Mouse (Mus musculus) ES-Bruce4 (cell line): Measurements from ENCODE around the gene Gm44973. TPM values are rescaled to one million over a fixed set of nuclear protein-coding genes. Genes with fewer than 3 reads are reported as not detected.

Source experiments
- H3K27ac ChIP-seq: 2 replicates; pipeline ENCODE4 v1.5.1; 2012; ENCODE audit warnings: low read length, inconsistent platforms; ENCODE audit not compliant: insufficient read depth
- H3K27me3 ChIP-seq: 2 replicates; pipeline ENCODE4 v1.6.1; 2012; ENCODE audit warnings: mild to moderate bottlenecking, low read length, inconsistent platforms; ENCODE audit not compliant: control insufficient read depth, poor library complexity, insufficient read depth, severe bottlenecking
- H3K36me3 ChIP-seq: 2 replicates; pipeline ENCODE4 v1.6.1; 2012; ENCODE audit warnings: inconsistent platforms, mild to moderate bottlenecking, low read length, moderate library complexity; ENCODE audit not compliant: control insufficient read depth, poor library complexity, insufficient read depth, severe bottlenecking
- H3K4me1 ChIP-seq: one replicate; pipeline ENCODE4 v1.8.1; 2011; ENCODE audit warnings: low read length; ENCODE audit not compliant: control insufficient read depth, insufficient read depth
- H3K4me3 ChIP-seq: 2 replicates; pipeline ENCODE4 v1.5.1; 2011; ENCODE audit warnings: low read depth, mild to moderate bottlenecking, low read length
- H3K9ac ChIP-seq: 2 replicates; pipeline ENCODE4 v1.6.1; 2012; ENCODE audit warnings: low read depth, mild to moderate bottlenecking, inconsistent platforms; ENCODE audit not compliant: poor library complexity, severe bottlenecking
- H3K9me3 ChIP-seq: replicated peaks from 2 replicates; pipeline ENCODE4 v1.6.1; 2012; ENCODE audit warnings: mild to moderate bottlenecking, low read length, inconsistent platforms; ENCODE audit not compliant: control insufficient read depth, poor library complexity, insufficient read depth, severe bottlenecking
- CTCF ChIP-seq: IDR thresholded peaks from one replicate; pipeline ENCODE4 v1.8.1; 2011; ENCODE audit warnings: low read depth, low read length
- EP300 ChIP-seq: IDR thresholded peaks from 2 replicates; pipeline ENCODE4 v1.6.1; 2011; ENCODE audit warnings: low read depth, low read length; ENCODE audit not compliant: insufficient read depth
- POLR2A ChIP-seq: IDR thresholded peaks from one replicate; pipeline ENCODE4 v1.8.1; 2011; ENCODE audit warnings: low read length; ENCODE audit not compliant: insufficient read depth
- polyA plus RNA-seq: library from polyadenylated mRNA; stranded (reverse); fragments of >200 nt; gene quantifications from 2 replicates; pipeline ENCODE4 v1.2.4, GENCODE M21; 2011; ENCODE audit warnings: low read depth; ENCODE audit not compliant: missing spikeins, insufficient read depth, insufficient read length

The Gm44973 gene
- polyA plus RNA-seq, 1 experiment, result not detected

DNA sequence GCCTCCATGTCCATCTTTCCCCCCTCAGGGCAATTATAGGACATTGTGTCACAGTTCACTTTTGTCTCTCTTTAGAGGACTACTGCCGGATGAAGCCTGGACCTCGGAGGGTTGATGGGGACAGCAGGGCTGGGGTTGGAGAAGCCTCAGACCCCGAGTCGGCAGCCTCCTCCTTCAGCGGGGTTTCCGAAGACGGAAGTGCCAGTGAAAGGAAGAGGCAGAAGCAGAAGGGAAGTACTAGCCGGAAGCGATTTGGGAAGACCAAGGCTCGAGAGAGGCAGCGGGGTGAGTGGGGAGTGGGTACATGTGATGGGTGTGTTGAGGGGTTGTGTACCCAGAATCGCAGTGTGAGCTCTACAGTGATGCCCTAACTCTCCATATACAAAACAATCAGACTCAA, 44.1 kb downstream of the Gm44973 start:
- no peaks in the 10 kb centered on the region for H3K36me3 ChIP-seq
- H3K4me1 ChIP-seq, result peaks cover 6% of the 10 kb centered on the region
- no peak overlapping the region for H3K4me3 ChIP-seq
- TF ChIP-seq CTCF (no peak), POLR2A (no peak), EP300 (no peak)
- H3K9me3 ChIP-seq, result no peaks in the 10 kb centered on the region
- H3K9ac ChIP-seq, result no peak overlapping the region
- H3K27ac ChIP-seq, result no peak overlapping the region
- no peaks in the 10 kb centered on the region for H3K27me3 ChIP-seq

DNA sequence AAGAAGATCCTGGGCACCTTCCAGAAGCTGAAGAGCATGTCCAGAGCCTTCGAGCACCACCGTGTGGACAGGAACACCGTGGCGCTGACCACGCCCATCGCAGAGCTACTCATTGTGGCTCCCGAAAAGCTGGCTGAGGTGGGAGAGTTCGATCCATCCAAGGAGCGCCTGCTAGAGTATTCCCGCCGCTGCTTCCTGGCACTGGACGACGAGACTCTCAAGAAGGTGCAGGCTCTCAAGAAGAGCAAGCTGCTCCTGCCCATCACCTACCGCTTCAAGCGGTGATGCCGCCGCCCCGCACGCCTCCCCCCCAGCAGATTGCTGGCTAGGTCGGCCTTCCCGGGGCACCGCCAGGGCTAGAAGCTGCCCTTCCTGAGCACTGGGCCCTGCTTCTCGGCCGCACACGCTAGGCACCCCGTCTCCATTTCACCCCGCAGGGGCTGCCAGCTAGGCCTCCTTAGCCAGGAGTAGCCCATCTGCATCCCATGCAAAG, 45.0 kb downstream of the Gm44973 start:
- Histone ChIP-seq H3K36me3 (no peaks in the 10 kb centered on the region), H3K27me3 (no peaks in the 10 kb centered on the region), H3K9ac (peak overlapping the region; percentile 93), H3K4me3 (peak overlapping the region; percentile 87), H3K4me1 (peaks cover 6% of the 10 kb centered on the region), H3K9me3 (no peaks in the 10 kb centered on the region), H3K27ac (peak overlapping the region; percentile 95)
- TF ChIP-seq POLR2A (no peak), CTCF (peak; percentile 76)

DNA sequence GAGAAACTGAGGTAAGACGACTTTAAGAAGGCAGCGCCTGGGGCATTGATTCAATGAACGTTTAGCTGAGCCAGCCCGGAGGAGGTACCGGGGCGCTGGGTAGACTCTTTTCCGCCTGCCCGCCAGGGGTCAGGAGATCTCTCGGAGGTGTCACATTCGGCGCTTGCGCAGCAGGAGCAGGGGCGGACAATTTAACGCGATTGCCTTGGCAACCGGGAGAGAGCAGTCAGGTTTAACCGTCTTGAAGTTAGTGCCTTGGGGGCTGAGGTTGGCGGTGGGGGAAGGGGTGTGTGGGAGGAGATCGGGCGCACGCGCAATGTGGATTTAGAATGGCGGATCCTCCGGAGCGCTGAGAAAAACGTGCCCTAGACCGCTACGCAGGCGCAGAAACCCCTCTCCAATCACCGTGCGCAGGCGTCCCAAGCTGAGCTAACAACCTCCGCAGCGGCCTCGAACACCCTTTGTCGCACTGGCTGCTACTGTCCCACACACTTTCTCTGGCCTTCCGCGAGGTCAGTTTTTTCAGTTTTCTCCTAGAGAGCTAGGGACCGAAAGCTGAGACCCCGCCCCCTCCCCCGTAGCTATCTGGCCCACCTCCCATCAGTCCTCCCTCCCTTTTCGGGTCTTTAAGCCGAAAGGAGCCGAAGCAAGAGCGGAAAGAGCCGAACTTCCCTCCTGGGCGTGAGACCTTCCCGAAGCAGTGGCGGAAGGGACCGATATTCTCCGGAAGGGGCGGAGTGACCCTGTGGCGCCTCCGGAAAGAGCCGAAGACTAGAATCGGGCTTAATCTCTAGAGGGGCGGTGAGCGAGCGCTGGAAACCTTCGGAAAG, 45.9 kb downstream of the Gm44973 start:
- no peaks in the 10 kb centered on the region for H3K36me3 ChIP-seq
- no peaks in the 10 kb centered on the region for H3K9me3 ChIP-seq
- H3K27me3 ChIP-seq, result no peaks in the 10 kb centered on the region
- TF ChIP-seq EP300 (peak; percentile 72; the same call in 1 of the 2 replicates), POLR2A (no peak), CTCF (peak; percentile 67)
- H3K4me1 ChIP-seq, result peaks cover 9% of the 10 kb centered on the region
- H3K27ac ChIP-seq, result peak overlapping the region; percentile 95
- H3K4me3 ChIP-seq, result peak overlapping the region; percentile 87
- peak overlapping the region; percentile 93 for H3K9ac ChIP-seq

DNA sequence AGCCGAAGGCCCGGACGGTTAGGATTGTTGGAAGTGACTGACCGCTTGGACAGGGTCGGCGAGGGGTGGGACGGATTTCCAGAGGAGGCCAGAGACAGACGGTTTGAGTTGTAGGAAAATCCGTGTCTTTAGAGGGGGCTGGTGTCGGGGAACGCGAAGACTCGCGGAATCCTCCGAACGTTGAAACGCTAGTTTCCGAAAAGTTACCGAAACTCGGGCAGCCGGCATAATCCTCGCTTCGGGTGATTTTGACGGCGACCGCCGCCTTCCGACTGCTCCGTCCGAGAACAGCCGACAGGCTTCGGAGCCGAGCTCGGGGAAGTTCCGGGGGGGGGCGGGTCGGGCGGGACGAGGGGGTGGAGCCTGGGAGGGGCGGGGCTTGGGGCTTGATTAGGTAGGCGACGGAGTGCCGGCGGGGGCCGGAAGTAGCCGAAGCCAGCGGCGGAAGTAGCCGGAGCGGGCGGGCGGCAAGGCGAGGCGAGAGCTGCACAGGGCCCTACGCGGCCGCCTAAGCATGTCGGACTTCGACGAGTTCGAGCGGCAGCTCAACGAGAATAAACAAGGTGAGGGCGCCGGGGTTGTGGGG, 46.6 kb downstream of the Gm44973 start, which contains the start of gene U2af2:
U2af2 (plus strand) TSS at position 370 of the 586 bp plus-strand sequence.
- TF ChIP-seq POLR2A (no peak), EP300 (0 out of 2 replicates have a peak, but pooled peaks have one; percentile 31), CTCF (no peak)
- Histone ChIP-seq H3K9ac (peak within 1 kb of the TSS; percentile 93), H3K9me3 (no peaks in the 10 kb centered on the region), H3K4me3 (peak within 1 kb of the TSS; percentile 87), H3K4me1 (peaks cover 10% of the 10 kb centered on the region), H3K27ac (peak within 1 kb of the TSS; percentile 95), H3K27me3 (no peaks in the 10 kb centered on the region), H3K36me3 (peaks cover 3% of the 10 kb centered on the region; the same call in 1 of the 2 replicates)

DNA sequence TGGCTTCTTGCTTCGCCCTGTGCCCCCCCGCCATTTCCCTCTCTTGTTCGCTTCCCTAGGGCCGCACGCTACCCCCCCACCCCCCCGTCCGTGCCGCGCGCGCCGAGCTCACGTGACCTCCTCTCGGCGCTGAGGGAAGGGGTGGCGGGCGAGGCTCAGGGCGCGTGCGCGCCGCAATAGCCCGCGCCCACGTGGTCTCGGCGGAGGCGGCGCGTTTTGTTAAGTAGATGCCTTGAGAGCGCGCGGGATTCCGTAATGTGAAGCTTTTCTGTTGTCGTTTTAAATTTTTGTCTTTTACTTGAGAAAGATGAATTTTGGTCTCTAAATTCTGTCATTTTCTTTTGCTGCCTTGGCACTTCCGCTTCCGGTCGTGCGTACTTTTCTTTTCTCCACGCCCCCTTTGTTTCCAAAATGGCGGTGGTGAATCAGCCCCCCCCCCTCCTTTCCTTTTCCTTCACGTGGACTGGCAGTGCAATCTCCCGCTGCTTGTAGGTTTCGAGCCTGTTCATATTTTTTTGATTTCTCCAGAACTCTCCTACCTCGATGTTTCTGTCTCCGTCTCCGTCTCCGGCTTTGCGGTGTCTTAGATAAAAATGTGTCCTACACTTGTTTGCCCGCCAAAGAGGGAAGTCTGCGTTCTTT, 47.2 kb downstream of the Gm44973 start:
- Histone ChIP-seq H3K36me3 (peaks cover 6% of the 10 kb centered on the region), H3K27me3 (no peaks in the 10 kb centered on the region), H3K4me3 (peak overlapping the region; percentile 81), H3K9me3 (no peaks in the 10 kb centered on the region), H3K4me1 (peaks cover 8% of the 10 kb centered on the region), H3K27ac (peak overlapping the region; percentile 55), H3K9ac (peak overlapping the region; percentile 93)
- TF ChIP-seq POLR2A, result no peak
- no peak for TF ChIP-seq CTCF
- no peak for TF ChIP-seq EP300
